Mouse (Mus musculus) myocyte (in vitro differentiated cells): ENCODE measurements at regions not wholly inside any gene's neighbourhood (a gene's known extent, or its start where the extent isn't known, plus 50 kb on each side); places are given as distances from the start of the nearest gene placed in this dataset.

Experiments used
- E2F4 ChIP-seq: IDR thresholded peaks from one replicate; pipeline ENCODE4 v1.6.1; 2011; ENCODE audit warnings: mild to moderate bottlenecking, control low read depth, moderate library complexity; ENCODE audit not compliant: insufficient read depth
- MAX ChIP-seq: IDR thresholded peaks from one replicate; pipeline ENCODE4 v1.6.1; 2011; ENCODE audit warnings: low read depth, mild to moderate bottlenecking, control low read depth
- MYOG ChIP-seq, 3 experiments: IDR thresholded peaks; one replicate each; pipeline ENCODE4 v1.6.1; 2011; ENCODE audit warnings: control low read depth in 2 of 3, low read depth in 2 of 3, mild to moderate bottlenecking in 2 of 3; ENCODE audit not compliant: insufficient read length in 2 of 3, control insufficient read depth in 1 of 3, insufficient read depth in 1 of 3
- POLR2A ChIP-seq: IDR thresholded peaks from one replicate; pipeline ENCODE4 v1.6.1; 2011; ENCODE audit warnings: low read depth, mild to moderate bottlenecking, control low read depth, moderate library complexity; ENCODE audit not compliant: insufficient read length
- POLR2AphosphoS2 ChIP-seq: IDR thresholded peaks from one replicate; pipeline ENCODE4 v1.6.1; 2011; ENCODE audit warnings: low read depth, control low read depth; ENCODE audit not compliant: insufficient read length
- REST ChIP-seq: IDR thresholded peaks from one replicate; pipeline ENCODE4 v1.6.1; 2011; ENCODE audit warnings: mild to moderate bottlenecking, control low read depth, moderate library complexity; ENCODE audit not compliant: insufficient read depth, insufficient read length
- SRF ChIP-seq: IDR thresholded peaks from one replicate; pipeline ENCODE4 v1.6.1; 2011; ENCODE audit warnings: low read depth; ENCODE audit not compliant: control insufficient read depth, insufficient read length
- TCF12 ChIP-seq: IDR thresholded peaks from one replicate; pipeline ENCODE4 v1.6.1; 2011; ENCODE audit warnings: mild to moderate bottlenecking, control low read depth; ENCODE audit not compliant: poor library complexity, insufficient read depth, severe bottlenecking
- USF1 ChIP-seq: IDR thresholded peaks from one replicate; pipeline ENCODE4 v1.6.1; 2011; ENCODE audit warnings: low read depth, mild to moderate bottlenecking, control low read depth, moderate library complexity

DNA sequence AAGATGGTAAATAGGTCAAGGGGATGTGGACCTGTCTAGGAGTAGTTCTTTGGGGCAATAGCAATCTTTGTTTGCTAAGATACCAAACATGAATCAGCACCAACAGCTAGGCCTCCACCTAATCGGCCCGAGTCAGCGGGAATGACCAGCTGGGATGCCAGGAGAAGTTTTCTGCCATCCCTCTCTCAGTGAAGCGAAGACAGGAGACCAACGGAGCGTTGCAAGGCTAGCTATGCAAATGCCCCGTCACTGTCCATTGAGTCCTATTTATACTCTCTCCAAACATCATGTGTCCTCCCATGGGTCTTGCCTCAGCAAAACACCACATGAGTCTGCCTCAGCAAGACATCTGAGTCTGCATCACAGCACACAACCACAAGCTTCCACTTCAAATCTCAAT is 439.7 kb upstream of the Auts2 start:
- TF ChIP-seq POLR2A (no peak), TCF12 (no peak), REST (no peak), SRF (no peak), MAX (no peak), E2F4 (no peak), USF1 (no peak), MYOG (IDR thresholded peaks at IDR 0.05; ENCODE audit: control insufficient read depth in 1 of 3, insufficient read depth in 1 of 3, insufficient read length in 2 of 3, low read depth in 2 of 3) (no peak), POLR2AphosphoS2 (no peak)
